In genomic region chr8:104144434-104145216, GRCm38 (mm10) we compare ENCODE assay signal across 12 mouse cellular contexts. TPM values are rescaled to one million over a fixed set of nuclear protein-coding genes. Genes with fewer than 3 reads are reported as not detected.
A peak's percentile ranks its signal among the peaks of the same experiment; 100 is the strongest.
DNase-seq lines count a peak whose midpoint lies in the region; ATAC-seq and TF ChIP-seq lines count a peak whose summit lies in the region.
"Had no signal": no experiment of that assay in that cellular context is flagged by ENCODE, and none has a peak within 500 bp of the region (broad histone marks: within the 10 kb centered on the region; RNA-seq: fewer than 3 reads in every experiment).

No protein-coding gene starts in this region.

- H3K4me2 ChIP-seq in heart, embryonic 11.5 days, result no peak overlapping the region
- H3K4me2 ChIP-seq in lung, postnatal 0 days (replicated peaks; ENCODE audit: low read depth, low read length), result no peak overlapping the region

- H3K9ac ChIP-seq in heart, embryonic 11.5 days (ENCODE audit: low read depth, low read length), result no peak overlapping the region
- no peak overlapping the region for H3K9ac ChIP-seq in lung, postnatal 0 days (replicated peaks; ENCODE audit: low read depth)

- no peaks in the 10 kb centered on the region; the same call in 1 of the 2 replicates for H3K4me1 ChIP-seq in heart, embryonic 11.5 days (ENCODE audit: control insufficient read depth, insufficient read depth, low read length)
- no peaks in the 10 kb centered on the region for H3K4me1 ChIP-seq in lung, postnatal 0 days (ENCODE audit: insufficient read depth, low read depth, low read length)
- no peaks in the 10 kb centered on the region for H3K4me1 ChIP-seq in embryonic fibroblast, embryonic 13.5 days (ENCODE audit: control insufficient read depth, insufficient read depth, low read length)

- no peak overlapping the region for H3K27ac ChIP-seq in heart, embryonic 11.5 days (ENCODE audit: low read depth, low read length)
- no peak overlapping the region for H3K27ac ChIP-seq in lung, postnatal 0 days (ENCODE audit: low read length)
- no peak overlapping the region for H3K27ac ChIP-seq in embryonic fibroblast, embryonic 13.5 days (ENCODE audit: insufficient read depth, low read length)
- H3K27ac ChIP-seq: macrophage had no signal

- TF ChIP-seq EP300 in lung, postnatal 0 days (IDR thresholded peaks at IDR 0.05), result no peak

- DNase-seq in heart, postnatal 4 days, result peak; percentile 22
- DNase-seq in lung, postnatal 0 days (ENCODE audit: low spot score), result no peak
- DNase-seq in lung, postnatal 4 days, result no peak
- DNase-seq in NIH3T3 (ENCODE audit: low read depth), result peak; percentile 5
- DNase-seq in layer of hippocampus, adult 8-10 months (ENCODE audit: low spot score in 2 of 2), result no peak
- DNase-seq: kidney, adult 11 months; layer of hippocampus, adult 9-11 months had no signal

- H3K9me3 ChIP-seq in heart, embryonic 11.5 days (replicated peaks; ENCODE audit: control insufficient read depth, low read length), result no peaks in the 10 kb centered on the region
- no peaks in the 10 kb centered on the region for H3K9me3 ChIP-seq in lung, postnatal 0 days (ENCODE audit: low read length)

- H3K4me3 ChIP-seq in heart, embryonic 11.5 days (ENCODE audit: low read depth, low read length), result no peak overlapping the region
- no peak overlapping the region for H3K4me3 ChIP-seq in lung, postnatal 0 days (ENCODE audit: low read depth, low read length)
- H3K4me3 ChIP-seq in embryonic fibroblast, embryonic 13.5 days (ENCODE audit: insufficient read depth, low read length), result no peak overlapping the region

- TF ChIP-seq CTCF in lung, postnatal 0 days (IDR thresholded peaks at IDR 0.05), result peak; percentile 40
- TF ChIP-seq CTCF in embryonic fibroblast, embryonic 13.5 days (IDR thresholded peaks at IDR 0.05; ENCODE audit: borderline replicate concordance, insufficient read depth, low read length), result peak; percentile 26; the same call in 1 of the 2 replicates

- no peaks in the 10 kb centered on the region for H3K27me3 ChIP-seq in heart, embryonic 11.5 days (ENCODE audit: control insufficient read depth, insufficient read depth, low read length)
- H3K27me3 ChIP-seq in lung, postnatal 0 days (replicated peaks; ENCODE audit: insufficient read depth, low read length), result no peaks in the 10 kb centered on the region

- no peaks in the 10 kb centered on the region for H3K36me3 ChIP-seq in heart, embryonic 11.5 days (ENCODE audit: control insufficient read depth, insufficient read depth, low read length)
- no peaks in the 10 kb centered on the region for H3K36me3 ChIP-seq in lung, postnatal 0 days (ENCODE audit: insufficient read depth, low read length)

- WGBS in heart, embryonic 11.5 days (ENCODE audit: insufficient replicate concordance), result 78% methylated on average over 13 of the region's 13 CpGs
- 59% methylated on average over 13 of the region's 13 CpGs for WGBS in lung, postnatal 0 days

- no peak for ATAC-seq in heart, embryonic 11.5 days (replicated peaks; ENCODE audit: insufficient number of reproducible peaks, low FRiP score, low TSS enrichment)
- ATAC-seq in lung, postnatal 0 days, result no peak

- TF ChIP-seq POLR2A in embryonic fibroblast, embryonic 13.5 days (IDR thresholded peaks at IDR 0.05; ENCODE audit: low read depth, low read length), result no peak

RNA-seq across cellular contexts. Expression of gene Bean1, which starts 25.6 kb away (rescaled TPM):
- 1 to 10 TPM; 4.4 to 5.1 TPM for total RNA-seq in heart, postnatal 4 days (2021)
- polyA plus RNA-seq in heart, embryonic 11.5 days (2014; fragmentation: Nextera tagmentation; extraction: Ambion mirVana), result 0.16 and 0.20 TPM in 2 replicates
- polyA plus RNA-seq in lung, postnatal 0 days (2015; fragmentation: Nextera tagmentation; extraction: Ambion mirVana), result 0.14 and 0.47 TPM in 2 replicates
- 0.89 and 0.90 TPM in 2 replicates for polyA plus RNA-seq in embryonic fibroblast, embryonic 13.5 days (2011; ENCODE audit: insufficient read length, low read depth, missing spikeins)
- 1 to 10 TPM; 5.6 to 8.5 (median 6.2) TPM for total RNA-seq in layer of hippocampus, adult 8-10 months (2022)
- total RNA-seq: MEL; monocyte, adult 5-6 weeks had no signal
- polyA plus RNA-seq: macrophage had no signal

RNA-seq across cellular contexts. Expression of gene Cdh5, which starts 43.2 kb away (rescaled TPM):
- 100 to 1,000 TPM; 260 to 270 TPM for total RNA-seq in heart, postnatal 4 days (2021)
- 42.6 and 46.0 TPM in 2 replicates for polyA plus RNA-seq in heart, embryonic 11.5 days (2014; fragmentation: Nextera tagmentation; extraction: Ambion mirVana)
- 99.0 and 100 TPM in 2 replicates for polyA plus RNA-seq in lung, postnatal 0 days (2015; fragmentation: Nextera tagmentation; extraction: Ambion mirVana)
- not detected in 2 replicates for polyA plus RNA-seq in embryonic fibroblast, embryonic 13.5 days (2011; ENCODE audit: insufficient read length, low read depth, missing spikeins)
- total RNA-seq in layer of hippocampus, adult 8-10 months (2022), result 10 to 100 TPM in 1 of 4 experiments, 1 to 10 TPM in 3; 9.3 to 10.4 (median 9.7) TPM
- total RNA-seq: MEL; monocyte, adult 5-6 weeks had no signal

Comparison
In these comparisons a context has a peak if more than half of its experiments do, and no peak if none do; other contexts are left out.
1. DNase-seq: peak in heart, postnatal 4 days (single experiment) and NIH3T3 (single experiment); none in lung, postnatal 0 days (single experiment), lung, postnatal 4 days (0 of 2) and layer of hippocampus, adult 8-10 months (0 of 2).
2. RNA of gene Cdh5, which starts 43.2 kb away (polyA plus RNA-seq): 99.0 to 100 TPM in lung, postnatal 0 days and 42.6 to 46.0 TPM in heart, embryonic 11.5 days; not detected in embryonic fibroblast, embryonic 13.5 days; every median in the first group is over 10 times any median in the second.